Mouse (Mus musculus) ovary, postnatal 14 days (tissue): ENCODE measurements around the gene Pdlim1.

Experiments used
- DNase-seq: peaks from one replicate; pipeline ENCODE4 v3.0.0; 2022; ENCODE audit warnings: low spot score

The Pdlim1 gene

DNA sequence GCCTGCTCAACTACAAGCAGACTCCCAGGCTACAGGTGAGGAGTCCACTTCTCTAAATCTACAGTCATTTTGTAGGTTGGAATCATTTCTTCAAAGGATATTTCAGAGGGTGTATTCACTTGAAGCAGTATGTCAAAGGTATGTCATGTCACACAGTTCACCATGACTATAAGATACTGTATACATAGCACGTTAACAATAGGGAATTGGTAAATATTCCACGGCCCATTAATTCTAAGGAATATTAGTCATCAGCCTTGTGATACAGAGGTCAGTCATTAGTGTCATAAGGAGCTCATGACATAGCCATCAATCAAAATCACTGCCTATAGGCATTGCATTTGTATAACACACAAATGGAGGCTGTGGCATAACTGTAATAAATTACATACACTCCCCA is 13.1 kb upstream of the Pdlim1 start:
- DNase-seq, result no peak

DNA sequence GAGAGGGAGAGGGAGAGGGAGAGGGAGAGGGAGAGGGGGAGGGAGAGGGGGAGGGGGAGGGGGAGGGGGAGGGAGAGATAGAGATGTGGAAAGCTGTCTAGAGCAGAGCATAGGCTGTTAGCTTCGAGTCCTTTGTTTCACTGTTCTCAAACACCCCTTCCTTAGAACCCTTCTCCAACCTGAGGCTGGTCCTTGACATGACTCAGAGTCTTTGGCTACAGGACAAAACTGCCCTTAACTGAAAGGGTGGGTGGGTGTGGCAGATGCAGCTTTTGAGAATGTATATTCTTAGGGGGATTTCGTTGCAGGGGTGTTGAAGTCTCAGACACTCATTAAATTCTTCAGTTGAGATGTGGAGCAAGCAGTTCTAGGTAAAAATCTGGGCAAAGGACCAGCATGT is 11.8 kb upstream of the Pdlim1 start:
- DNase-seq, result no peak

DNA sequence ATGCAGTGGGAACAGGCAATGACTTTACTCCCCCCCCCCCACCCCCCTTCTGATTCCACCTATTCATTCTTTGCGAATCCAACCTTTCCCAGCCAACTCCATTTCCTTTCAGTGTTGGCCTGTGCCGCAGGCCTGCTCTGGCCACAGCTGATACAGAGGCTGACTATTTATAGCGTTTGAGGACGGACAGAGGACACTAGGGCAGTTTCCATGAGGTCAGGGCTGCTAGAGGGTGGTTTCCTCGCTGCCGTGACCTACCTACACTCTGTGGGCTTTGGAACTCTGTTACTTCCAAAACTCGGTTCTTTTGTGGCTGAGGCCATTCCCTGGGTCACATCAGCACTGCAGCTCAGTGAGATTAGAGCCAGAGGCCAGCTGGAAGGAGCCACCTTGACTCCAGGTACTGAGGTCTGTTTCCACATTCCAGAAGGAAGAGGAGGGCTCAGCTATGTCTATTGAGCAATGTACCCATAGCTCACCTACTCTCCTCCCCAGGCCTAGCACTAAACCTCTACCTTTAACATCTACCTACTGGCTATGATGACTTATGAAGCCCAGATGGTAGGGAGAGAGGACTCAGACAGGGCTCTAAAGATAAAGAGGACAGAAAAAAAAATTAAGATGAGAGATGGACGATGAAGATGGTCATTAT is 6.9 kb upstream of the Pdlim1 start:
- no peak for DNase-seq

DNA sequence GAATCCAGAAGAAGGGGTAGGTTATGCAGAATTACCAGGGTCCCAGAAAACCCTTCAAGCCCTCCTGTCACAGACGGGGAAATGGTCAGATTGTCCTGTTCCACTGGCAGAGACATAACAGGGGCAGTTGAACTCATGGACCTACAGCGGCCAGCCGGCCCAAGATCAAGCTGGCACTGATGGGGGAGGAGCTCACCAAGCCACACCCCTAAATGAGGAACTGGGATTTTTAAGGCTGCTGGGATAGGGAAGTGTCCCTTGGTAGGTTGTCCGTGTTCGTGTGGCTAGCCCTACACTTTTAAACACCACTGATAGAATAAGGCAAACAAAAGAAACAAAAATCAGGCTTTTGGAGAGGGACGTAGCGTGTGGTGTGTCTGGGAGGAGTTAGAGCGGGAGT is 5.9 kb upstream of the Pdlim1 start:
- DNase-seq, result no peak

DNA sequence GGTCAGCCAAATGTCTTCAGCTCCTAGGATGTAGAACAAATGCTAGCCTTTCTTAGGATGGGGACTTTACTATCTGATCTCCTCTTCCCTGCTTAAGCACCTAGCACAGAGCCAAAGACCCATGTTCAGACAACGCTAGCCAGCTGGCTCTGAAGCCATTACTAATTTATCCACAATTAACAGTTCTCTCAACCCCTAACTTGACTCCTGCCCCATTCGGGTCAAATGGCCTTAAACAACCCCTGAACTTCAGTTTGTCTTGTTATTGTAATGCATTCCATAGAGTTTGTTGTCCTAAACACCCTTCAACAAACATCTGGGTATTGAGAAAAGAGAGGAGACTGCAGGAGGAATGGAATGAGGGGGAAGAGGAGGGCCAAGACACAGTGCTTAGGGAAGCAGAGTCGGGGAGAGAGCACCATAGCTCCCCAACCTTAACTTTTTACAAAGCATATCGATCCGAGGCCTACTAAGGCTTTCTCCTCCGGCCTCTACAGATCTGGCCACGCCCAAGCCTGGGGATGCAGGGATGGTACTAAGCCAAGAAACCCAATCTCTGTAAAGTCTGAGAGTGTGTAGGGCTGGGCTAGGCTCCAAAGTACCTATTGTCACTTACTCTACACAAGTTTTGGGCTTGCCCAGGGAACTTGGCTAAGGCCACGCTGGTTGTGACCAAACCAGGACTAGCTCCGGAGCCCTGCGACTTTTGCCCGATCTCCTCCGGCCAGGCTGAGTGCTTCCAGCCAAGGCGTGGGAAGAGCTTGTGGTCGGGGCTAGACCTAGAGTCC is 4.0 kb upstream of the Pdlim1 start:
- DNase-seq, result no peak

DNA sequence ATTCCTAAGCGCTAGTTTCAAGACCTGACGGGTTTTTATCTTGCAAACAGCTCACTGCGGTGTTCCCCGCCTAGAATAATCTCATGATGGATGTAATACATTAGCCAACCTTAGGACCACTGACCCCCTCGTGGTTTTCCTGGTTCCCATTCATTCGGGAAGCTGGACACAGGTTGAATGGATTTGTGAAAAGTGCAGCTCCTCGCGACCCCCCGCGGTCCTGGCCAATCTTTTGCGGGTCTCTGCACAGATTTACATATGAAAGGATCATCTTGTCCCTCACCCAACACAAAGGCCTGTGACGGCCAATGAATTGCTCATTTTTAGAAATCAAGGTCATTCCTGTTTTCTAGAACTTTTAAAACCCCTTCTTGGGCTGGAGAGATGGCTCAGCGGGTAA is 1.0 kb upstream of the Pdlim1 start:
- DNase-seq, result no peak

DNA sequence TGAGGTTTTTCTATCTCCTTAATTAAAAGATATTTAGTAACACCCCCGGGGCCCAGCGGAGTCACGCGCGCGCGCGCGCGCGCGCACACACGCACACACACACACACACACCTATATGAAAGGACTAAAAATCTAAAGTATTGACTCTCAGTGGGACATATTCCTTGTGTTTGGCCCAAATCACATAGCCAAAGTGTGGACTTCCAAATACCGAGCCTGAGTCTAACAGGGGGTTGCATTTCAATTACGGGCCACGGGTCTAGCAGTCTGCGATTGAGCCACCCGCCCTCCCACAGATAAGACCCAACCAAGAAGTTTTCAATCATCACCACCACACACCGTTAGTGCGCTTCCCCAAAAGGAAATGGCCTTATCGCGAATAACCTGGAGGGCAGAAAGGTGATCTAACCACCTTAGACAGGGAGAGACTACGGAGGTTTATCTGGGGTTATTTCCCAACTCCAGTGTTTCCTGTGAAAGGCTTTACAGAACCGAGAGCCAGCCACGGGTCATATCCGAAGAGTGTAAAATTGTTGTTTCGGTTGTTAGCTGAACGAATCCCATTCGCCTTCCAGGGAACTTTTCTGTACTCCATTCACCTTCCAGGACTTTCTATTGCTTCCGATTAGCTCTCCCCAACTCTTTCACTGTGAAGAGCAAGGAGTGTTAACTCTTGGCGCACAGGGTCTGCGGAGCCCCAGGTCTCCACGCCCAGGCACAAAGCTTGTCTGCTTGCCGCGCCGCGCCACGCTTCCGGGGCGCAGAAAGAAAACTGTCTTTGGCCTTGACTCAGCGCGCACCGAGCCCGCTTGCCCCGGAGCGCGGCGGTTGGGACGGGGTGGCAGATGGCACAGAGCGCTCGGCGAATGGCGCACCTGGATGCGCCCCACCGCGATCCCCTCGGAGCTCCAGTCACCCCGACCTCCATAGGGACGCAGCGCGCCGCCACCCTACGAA is 1.0 kb downstream of the Pdlim1 start:
- no peak for DNase-seq

DNA sequence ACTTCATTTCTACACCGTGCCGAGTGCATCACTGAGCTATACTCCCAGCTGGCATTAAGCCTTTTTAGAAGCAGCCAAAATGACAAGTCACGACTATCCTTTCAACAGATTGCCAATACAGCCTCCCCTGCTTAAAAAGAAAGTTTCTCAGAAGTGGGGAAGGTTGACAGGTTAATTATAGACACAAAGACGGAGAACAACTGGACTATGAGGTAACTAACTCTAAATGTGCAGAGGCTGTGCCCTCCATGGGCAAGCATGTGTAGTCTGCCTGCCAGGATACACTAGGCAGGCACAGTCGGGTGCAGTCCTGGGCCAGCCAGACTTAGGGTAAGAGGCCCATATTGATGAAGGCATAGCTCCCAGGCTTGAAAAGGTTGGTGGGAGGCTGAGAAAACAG is 2.1 kb downstream of the Pdlim1 start:
- no peak for DNase-seq

DNA sequence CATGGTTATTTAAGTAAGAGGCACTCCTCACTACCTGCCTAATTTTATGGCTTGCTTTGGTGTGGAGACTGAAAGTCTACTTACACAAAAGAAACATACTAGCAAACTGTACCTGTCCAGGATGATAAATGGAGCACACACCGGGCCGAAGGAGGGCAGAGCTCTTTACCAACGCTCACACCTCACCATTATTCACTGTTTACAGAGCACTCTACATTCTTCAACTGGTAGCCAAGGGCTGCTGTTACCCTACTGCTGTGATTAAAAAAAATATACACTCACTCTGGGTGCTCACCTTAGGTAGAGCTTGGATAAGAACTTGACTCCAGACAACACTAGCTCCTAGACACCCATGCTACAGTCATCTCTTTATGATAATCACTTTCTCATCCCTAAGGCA is 3.1 kb downstream of the Pdlim1 start:
- no peak for DNase-seq

DNA sequence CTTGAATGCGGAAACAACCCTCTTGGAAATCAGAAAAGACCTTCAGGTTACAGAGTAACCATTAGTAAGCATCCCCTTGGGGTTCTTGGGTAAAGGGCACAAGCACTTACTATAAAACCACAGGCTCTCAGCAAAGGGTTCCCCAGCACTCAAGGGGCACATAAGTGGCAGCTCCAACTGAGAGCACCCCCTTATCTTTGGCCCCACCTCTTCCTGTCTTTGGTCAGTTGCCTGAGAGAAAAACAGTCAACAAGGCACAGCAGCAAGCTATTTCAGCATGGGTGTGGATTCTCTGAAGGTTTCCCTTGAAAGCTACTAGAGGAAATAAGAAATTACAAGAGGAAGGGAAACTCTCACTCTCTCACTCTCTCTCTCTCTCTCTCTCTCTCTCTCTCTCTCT is 4.3 kb downstream of the Pdlim1 start:
- no peak for DNase-seq

DNA sequence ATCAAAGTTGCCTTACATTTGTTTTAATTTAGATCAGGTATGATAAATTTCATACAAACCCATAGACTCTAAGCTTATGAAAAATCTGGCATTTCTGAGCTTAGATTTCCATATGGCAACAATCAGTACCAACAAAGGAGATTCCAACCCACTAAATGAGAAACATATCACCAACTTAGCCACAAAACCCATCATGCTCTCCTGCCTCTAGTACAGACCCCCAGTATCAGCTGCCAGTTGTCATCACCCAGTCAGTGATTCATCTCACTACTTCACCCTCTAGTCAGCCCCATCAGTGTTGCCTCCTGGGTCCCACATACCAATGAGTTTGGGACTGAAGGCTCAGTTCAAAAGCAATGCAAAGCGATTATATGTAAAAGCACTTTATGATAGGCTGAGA is 12.2 kb downstream of the Pdlim1 start:
- DNase-seq, result no peak

DNA sequence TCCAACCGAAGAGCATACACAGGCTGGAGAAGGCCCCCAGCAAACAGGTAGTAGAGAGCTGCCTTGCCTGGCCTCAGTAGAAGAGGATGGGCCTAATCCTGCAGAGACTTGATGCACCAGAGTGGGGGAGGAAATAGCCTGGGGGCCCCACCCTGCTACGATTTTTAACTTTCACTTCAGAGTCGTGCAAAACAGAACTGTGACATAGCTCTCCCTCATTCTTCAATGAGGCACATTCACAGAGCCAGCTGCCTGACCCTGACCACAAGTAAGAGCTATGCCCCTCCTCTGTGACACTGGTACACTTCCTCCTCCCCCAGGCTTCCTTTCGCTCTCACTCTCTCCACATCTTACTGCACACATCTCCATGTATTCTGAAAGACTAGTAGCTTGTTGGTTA is 14.2 kb downstream of the Pdlim1 start:
- no peak for DNase-seq

DNA sequence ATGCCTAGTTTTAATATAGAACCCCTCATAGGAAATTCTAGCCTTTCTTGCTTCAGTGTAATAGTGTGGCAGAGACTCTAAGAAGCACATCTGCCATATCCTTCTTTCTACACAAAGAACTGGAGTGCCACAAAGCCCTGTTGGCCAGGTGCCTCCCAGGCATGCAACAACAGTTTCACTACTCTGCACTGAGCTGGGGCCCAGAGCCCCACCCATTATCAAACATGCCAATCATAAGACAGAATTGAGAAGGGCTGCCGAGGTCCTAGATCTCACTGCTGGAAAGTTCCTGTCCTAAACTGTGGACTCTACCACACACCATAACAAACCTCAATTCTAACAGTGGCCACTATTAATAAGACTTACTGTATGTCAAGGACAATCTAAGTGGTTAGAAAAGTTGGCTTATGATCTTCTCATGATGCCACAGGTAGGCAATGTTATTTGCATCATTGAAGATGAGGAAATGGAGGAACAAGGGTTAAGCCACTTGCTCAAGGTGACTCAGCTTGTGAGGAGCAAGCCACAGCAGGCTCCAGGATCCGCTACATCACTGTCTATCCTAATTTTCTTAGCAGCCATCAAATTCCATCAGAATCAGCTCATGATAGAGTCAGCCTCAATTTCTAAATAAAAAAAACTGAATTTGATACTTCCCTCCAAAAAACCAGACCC is 15.1 kb downstream of the Pdlim1 start:
- no peak for DNase-seq

DNA sequence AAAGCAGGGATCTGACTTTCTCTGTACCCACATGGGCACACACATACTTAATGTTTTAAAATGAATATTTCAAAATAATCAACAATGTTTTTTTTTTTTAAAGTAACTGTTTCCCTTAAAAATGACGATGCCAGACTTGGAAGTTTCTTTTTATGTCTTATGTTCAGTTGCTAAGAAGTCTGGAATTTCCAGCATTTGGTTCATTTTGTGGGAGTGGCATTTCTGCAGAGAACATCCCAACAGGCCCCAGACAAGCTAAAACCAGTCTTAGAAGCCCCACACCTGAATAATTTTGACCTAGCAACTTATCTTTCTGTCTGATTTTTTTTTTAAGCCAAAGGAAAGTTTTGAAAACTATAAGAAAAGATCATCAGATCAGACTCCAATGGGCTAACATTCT is 16.1 kb downstream of the Pdlim1 start:
- DNase-seq, result no peak

DNA sequence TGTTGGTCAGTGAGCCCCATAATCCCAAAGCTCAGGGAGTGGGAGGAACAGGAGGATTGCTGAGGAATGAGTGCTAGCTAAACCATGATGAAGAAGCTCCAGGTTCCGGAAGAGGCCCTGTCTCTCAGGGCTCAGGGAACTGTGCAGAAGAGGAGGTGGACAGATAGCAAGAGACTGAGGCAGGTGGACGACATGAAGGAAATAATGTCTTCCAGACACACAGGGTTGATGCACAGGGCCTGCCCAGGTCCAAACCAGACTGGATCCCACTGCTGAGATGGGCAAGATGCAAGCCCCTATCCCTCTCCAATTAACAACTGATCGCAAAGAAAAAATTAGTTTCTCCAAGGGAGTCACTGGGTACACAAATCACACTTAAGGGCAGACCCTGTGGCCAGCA is 16.9 kb downstream of the Pdlim1 start:
- DNase-seq, result no peak

DNA sequence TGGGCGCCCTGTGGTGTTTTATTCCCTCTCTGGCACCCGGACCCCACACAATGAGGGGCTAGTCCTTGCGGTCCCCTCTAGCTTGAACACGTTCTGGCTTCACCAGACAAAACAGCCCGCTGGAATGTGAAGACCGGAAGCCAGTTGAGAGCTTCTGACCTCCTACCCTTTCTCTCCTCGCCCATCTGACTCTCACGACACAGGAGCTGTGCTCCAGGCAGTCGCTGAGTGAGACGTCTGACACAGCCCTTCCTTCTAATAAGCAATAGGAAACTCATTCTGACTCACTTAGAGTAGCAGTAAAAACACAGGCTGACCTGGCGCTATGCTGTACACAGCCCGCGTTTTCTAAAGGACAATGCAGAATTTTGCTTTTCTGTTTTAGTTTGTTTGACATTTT is 17.9 kb downstream of the Pdlim1 start:
- DNase-seq, result no peak

DNA sequence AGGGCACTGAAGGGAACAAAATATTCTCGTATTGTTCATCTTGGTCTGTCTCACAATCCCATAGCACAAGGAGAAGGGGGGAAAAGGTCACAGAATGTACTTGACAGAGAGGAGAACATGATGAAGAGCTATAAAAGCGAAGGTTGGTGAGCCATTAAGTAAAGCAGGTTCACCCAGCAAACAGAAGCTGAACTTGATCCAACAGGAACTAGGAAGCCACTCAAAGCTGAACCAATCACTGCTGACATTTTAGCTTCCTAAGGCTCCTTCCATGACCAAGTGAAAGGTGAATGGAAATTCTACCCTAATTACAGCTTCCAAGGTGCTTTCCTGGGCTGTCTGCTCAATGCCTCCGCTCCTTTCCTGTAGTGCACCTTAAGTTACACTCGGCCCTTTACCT is 20.5 kb downstream of the Pdlim1 start:
- no peak for DNase-seq

DNA sequence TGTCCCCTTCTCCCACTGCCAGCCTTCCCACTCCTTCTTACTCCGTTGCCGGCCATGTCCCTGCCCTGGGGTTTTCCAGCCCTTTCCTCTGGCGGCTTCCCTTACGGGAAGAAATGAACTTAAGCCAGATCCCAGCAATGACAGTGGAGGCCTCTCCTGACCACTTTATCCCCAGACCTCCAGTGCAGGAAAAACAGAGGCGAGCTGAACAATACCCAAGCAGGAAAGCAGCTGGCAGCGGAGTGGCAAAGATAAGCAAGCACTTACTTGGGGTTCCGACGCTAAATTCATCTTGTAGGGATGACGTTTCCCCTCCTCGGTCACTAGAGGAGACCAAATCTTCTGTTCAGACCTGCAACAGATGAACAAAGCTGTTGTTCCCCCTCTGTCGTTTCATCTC is 22.3 kb downstream of the Pdlim1 start:
- no peak for DNase-seq

DNA sequence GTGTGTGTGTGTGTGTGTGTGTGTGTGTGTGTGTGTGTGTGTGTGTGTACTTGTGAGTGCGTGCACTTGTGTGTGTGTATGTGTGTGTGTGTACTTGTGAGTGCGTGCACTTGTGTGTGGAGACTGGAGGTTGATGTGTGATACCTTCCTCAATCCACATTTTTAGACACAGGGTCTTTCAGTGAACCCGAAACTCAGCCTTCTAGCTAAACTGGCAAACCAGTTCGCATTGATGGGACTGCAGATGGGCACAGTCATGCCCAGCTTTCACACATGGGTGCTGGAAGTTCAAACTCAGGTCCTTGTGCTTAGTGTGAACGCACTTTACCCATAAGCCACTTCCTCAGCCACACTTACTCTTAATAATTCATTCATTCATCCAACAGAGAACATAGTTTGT is 23.2 kb downstream of the Pdlim1 start:
- DNase-seq, result no peak

DNA sequence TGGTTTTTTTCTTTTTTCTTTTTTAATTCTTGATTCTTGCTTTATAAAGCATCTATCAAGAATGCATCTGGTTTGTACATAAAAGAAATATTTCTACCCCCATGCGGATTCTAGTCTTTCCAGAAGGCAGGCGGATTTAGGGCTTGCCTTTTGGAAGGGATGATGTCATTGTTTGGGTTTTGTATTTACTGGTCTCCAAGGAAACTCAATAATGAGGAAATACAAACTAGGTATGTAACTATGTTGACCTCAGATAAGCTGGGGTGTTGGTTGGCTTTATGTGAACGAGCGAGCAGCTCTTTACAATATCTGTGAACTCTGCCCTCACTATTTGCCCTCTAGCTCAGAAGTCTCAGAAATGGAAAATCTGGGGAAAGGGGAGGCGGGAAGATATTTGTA is 24.4 kb downstream of the Pdlim1 start:
- no peak for DNase-seq

DNA sequence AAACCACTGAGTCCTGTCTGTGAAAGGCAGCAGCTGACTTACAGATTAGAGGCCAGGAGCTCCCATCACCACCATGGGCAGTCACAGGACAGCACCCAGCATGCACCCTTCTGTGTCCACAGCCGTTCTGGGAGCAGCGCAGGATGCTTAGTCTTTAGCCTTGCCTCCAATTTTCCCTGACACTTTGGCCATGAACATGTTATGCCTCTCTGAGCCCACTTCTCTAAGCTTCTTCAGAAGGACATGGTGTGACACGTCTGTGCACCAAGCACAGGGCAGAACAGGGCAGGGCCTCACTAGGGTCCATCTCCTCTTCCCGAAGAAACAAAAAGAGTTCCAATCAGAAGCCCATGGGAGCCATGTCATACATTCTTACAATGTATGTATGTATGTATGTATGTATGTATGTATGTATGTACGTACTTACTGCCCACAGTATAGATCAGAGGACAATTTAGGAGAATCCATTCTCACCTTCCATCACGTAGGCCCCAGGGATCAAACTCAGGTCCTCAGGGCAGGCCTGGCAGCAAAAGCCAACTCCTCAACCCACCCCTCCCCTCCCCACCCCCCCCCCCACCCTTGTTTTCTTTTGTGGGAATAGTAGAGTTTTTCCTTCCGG is 24.9 kb downstream of the Pdlim1 start:
- DNase-seq, result no peak
